Mouse (Mus musculus) retina, postnatal 1 day (tissue): Measurements from ENCODE around the gene Omd.
A peak's percentile ranks its signal among the peaks of the same experiment; 100 is the strongest.

Source experiments
- DNase-seq: peaks from one replicate; pipeline ENCODE4 v3.0.0-alpha.2; 2012

Gene Omd

DNA sequence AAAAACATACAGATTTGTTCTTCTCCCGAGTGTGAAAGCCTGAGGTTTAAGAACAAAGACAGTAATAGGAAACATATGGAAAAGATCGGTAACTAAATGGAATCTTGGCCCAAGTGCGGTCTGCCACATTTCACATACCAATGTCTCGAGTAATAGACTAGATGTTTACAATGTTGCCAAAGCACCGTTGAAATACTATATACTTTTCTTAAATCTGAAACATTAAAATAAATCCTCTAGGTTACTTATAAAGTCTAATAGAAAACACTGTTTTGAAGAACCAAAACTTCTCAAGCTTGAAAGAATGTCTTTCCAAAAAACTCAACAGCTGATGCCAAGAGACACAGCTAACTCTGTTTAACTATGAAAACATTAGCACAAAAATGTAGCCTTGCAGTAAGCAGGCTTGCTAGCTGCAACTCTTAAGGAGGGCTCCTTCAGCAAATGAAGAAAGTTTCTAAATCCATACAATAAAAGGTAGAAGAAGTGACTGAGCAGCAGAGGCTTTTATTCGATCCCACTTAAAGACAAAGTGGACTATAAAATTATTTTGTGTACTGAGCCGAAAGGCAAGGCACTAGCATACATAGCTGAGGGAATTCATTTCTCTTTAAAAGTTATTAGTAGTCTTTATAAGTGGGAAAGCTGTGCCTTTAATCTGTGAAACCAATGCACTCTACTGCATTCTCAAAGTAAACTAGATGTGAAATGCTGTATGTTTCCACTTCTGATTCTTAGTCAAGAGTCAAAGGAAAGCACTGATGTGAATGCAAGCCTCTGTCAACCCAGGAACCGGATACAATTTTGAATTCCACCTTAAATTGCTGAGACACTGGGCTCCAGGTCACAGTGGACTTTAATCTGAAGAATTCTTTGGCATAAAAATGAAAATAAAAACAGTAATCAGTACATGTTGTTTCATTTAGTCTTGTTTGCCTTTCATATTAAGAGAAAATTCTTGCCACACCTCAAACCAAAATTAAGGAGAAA lies at the start of gene Omd:
Omd (plus strand) TSS at position 922 of the 990 bp plus-strand sequence.
- DNase-seq = no peak

DNA sequence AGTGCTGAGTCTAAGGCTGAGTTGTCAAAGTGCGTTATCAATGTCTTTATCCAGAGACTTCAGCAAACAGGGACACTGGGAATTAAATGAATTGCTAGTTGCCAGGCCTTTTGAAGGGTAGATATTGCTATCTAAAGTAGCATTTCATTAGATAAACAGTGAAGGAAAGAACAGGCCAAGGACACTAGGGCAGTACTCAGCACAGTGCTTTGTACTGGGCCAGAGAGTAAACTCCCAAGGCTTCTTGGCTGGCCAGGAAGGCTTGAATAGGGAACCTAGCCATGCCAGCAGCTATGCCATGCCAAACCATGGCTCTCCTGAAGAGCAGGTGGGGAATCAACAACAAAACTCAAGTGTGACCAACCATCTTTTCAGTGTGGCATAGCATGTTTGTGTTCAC lies 45.3 kb upstream of the Omd start:
- DNase-seq = no peak

DNA sequence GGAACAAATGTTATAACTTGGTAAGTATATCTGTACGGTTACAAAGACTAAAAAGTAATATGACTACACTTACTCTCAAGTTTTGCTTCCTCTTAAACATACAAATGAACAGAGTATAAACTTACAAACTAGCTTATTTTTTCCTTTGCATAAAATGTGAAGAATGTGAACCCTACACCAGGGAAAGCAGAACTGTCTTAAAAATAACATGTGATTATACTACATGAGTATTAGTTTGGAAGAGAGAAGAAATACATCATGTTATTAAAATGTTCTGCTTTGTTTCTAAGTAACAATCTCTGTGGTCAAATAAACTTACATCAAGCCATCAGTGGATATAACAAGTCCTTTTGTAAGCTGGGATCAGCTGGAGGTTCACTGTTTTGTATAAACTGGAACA lies 43.6 kb upstream of the Omd start:
- no peak for DNase-seq

DNA sequence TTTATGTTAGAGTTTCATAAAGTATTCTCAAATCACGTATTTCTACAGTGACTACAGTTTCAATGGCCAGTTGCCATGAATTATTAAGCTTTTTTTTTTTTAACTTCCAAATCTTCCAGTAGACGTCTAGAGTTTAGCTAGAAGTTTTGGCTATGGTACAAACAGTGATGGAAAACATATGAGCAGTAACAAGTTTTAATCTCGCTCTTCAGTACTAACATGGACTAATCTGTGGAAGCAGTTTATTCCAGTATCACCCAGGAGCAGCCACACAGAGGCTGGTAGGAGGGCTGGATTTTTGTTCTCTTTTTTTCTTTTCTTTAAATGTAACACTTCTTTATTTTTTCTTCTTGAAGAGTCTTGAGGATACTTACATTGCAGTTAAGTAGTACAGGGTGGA lies 38.0 kb upstream of the Omd start, which contains the start of gene Aspn:
Aspn (plus strand) TSS at position 165 of the 400 bp plus-strand sequence.
- no peak for DNase-seq

DNA sequence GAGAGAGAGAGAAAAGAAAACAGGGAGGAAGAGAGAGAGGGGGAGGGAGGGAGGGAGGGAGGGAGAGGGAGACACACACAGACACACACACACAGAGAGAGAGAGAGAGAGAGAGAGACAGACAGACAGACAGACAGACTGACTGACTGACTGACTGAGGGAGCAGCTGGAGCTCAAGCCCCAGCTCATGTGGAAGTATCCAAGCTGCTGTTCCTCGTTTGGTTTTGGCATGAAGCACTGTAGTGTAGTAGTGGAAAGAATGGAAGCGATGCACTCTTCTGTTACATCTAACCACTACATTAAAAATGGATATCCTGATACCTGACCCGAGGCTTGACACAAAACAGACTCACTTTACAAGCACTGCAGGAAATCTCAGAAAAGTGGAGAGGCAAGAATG lies 36.6 kb upstream of the Omd start:
- DNase-seq = no peak

DNA sequence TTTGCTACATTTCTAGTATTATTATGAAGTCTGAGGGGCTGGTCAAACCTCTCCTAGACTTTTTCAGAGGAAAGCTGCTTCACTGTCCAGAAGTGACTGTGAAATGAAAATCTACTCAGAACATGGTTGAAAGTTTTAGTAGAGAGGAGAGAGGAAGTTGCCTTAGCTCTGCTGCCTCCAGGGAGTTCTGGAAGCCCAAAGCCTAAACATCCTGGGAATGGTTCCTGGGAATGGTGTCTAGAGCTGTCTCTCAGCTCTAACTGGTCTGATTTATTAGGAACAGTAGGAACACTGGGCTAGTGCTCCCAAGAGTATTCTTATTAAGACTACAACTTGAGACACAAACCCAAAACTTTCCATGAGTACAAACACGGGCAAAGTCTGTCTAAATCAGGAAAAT lies 35.7 kb upstream of the Omd start:
- no peak for DNase-seq

DNA sequence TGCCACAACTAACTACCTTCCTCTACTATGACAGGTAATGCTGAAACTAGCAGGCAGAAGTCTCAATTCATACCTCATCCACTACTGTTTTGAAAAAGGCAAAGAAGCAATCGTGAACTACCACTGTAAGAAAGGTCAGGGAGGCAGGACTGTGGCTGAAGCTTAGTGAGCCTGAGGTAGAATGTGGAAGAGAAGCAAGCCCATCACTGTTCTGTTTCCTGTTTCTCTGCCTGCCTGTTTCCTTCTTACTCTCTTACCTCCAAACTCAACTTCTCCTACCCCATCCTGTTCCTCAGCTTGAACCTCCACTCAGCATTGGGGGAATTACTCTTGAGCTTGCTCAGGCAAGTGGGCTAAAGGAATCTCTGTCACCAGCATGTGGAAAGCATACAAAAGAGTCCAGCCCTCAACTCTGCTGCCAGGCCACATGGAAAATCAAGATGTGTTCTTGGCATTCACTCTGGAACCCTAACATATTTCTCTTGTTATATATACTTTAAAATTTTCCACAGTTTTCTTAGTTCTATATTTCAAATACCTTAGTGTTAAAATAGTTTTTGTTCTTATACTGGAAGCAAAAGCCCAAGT lies 34.6 kb upstream of the Omd start:
- DNase-seq = no peak

DNA sequence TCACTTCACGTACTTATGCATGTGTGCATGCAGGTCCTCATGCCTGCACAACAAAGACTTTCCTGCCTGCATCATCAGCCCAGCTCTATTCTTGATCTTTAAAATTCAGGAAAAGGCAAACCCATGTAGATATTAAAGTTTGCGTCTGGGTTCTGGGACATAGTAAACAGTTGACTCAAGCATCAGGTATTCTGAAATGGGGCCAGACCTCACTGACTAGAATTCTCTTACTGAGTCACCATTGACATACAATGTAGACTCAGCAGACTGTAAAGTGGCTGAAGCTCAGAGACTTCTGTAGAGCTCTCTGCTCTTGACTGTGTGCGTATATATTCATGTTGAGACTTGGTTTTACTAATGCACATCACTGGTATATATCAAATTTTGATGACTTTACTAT lies 32.6 kb upstream of the Omd start:
- DNase-seq = no peak

DNA sequence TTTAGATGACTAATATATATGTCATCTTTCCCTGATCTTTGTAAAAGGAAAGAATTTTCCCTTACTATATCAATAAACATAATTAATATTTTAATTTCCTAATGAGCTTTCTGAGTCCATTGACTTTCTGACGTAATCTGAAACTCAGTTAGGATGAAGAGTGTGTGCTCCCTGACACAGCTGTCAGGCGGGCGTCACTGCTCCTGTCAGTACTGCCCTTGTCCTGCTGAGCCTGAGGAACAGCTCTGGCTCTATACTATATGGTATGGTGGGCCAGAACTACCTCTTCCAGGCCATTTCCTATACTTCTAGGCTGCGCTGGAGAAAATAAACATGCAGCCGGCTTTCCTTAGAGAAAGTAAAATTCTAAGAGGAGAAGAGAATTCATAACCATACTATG lies 27.7 kb upstream of the Omd start:
- DNase-seq = no peak

DNA sequence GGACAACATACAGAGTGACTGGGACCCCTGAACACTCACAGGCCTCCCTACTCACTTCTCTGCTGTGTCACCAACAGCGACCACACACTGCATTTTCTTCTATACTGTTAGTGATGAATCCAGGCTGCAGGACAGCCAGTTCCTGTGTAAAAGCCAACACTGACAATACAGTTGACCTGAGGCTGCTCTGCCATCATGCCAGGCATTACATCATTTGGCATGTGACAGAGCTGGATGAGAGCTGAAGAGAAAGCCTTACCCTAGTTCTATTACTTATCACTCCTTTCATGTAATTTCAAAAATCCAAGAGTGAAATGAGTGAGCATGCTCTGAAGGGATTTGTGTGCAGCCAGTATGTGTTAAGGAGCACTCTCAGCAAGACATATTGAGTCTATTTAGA lies 26.1 kb upstream of the Omd start:
- no peak for DNase-seq

DNA sequence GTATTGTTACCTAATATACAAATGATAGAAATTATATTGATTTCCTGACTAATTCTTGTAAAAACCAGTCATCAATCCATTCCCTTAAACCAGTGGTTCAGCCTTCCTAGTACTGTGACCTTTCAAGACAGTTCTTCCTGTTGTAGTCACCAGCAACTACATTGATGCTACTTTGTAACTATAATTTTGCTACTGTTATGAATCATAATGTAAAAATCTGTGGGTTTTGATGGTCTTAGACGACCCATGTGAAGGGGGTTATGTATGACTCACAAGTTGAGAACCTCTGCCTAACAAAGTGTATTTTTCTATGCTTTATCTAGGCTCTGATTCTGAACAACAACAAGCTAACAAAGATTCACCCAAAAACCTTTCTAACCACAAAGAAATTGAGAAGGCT lies 25.3 kb upstream of the Omd start:
- DNase-seq = no peak

DNA sequence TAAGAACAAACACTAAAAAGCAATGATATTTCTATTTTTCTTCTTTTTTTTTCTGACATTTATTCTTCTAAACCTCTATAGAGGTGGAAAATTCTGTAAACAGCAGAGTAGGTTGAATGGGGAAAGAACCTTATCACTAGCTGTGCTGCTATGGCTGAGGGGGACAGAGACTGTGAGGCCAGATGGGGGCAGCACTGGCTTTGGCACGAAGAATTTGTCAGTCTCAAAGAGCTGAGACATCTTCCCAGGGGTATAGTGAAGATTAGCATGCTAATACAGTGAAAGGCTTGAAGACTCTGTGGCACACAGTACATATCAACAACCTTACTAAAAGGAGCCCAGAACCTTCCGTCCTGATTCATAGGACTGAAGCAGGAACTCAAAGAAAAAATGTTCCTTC lies 23.1 kb upstream of the Omd start:
- DNase-seq = peak; percentile 27

DNA sequence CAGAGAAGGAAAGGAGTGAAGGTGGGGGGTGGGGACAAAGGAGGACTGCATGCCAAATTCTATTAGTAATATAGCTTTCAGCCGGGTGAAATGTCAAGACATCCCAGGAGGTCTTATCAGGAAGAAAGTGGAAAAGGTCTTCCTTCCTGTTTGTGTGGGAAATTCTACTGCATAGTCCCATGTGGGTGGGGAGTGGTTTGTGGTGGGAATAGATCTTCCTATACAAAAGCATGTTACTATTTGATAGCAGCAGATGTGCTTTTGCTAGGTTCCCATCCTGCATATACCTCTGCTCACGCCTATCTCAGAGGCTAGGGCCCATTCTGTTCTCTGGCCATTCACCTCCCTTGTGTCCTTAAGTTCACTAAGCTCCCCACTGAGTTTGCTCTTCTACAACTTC lies 21.4 kb upstream of the Omd start:
- no peak for DNase-seq

DNA sequence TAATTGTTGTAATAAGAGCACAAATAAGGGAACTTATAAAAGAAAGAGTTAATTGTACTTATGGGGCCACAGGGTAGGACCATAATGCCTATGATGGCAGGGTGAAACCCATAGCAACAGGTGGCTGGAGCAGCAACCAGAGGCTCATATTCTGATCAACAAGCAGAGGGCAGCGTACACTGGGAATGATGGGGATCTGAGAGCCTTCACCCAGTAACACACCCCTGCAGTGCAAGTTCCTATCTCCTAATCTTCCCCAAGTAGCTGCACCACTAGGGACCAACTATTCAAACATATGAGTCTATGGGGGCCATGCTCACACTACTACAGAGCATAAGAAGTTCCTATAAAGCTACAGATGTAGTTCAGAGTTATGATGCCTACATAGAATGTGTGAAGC lies 17.9 kb upstream of the Omd start:
- DNase-seq = no peak

DNA sequence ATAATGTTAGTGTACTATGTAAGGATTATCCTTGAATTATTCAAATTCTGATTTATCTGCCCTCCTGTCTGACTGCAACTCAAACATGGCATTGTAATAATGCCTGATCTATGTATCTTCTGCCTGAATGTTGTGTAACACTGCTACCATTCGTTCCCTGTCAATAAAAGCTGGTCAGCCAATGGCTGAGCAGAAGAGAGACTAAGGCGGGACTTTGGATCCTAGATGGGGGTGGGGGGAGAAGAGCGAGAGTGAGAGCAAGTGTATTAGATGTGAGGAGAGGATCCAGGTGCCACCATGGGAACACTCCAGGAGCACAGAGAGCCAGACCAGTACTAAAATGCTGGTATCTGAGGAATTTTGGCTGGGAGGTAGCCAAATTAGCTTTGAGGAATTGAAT lies 11.9 kb upstream of the Omd start:
- DNase-seq = peak; percentile 9

DNA sequence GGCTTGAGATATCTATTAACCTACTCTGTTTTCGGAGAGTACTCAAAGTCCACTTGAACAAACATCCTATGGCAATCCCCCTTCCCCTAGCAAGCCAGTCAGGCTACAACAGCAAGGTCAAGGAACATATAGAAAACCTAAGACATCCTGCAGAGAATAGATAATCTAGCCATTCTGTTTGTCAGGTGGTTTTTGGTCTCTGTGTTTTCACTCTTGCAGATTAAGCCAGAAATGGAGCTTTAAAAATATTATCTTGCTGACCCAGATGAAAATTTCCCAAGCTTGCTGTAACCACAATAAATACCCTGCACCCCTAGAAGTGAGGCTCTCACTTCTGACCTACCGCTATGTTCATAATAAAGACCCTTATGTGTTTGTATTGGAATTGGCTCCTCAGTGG lies 10.8 kb upstream of the Omd start:
- DNase-seq = no peak

DNA sequence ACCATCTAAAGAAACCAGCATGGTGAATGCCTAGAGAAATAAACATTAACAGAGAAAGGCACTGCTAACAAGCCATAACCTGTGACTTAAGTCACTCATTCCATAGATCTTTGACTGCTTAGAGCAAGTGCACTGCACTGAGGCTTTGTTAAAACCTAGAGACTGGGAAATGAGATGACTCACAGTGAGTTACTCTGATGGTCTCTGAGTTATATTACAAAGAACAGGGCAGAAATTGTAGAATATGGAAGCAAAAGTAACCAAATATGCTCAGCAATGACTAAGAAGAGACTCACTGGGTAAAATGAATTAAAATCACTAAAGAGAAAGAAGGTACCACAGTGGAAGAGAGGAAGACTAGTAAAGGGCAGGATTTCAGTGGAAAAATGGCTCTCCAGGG lies 1.6 kb downstream of the Omd start:
- DNase-seq = no peak

DNA sequence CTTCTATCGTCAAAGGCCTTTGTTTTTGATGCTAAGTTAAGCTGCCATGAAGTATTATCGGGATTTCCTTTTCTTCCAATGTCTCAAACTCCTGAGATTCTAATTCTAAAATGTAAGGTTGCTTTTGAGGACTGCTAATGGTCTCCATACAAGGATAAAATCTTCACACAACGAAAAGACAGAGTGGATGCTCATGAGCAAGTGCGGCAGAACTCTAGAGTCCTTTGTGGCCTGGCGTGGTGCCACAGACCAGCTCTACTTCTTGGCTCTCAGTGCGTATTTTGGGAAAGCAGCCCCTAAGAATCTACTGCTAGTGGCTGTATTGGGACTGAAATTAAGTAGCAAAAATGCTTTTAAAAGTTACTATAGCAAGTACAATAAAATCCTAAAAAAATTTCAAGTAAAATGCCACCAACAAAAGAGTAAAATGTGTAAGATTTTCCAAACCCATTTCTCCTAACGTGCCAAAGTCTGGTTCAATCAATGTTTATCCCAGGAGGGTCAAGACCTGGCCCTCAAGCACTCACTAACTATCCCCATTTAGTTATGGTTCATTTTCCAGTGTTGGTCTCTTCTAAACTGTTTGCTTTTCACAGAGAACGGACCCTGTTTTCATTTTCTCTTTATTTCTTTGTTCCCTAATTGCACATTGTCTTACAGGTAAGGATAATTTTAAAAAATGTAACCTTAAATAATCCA lies 2.2 kb downstream of the Omd start:
- DNase-seq = no peak

DNA sequence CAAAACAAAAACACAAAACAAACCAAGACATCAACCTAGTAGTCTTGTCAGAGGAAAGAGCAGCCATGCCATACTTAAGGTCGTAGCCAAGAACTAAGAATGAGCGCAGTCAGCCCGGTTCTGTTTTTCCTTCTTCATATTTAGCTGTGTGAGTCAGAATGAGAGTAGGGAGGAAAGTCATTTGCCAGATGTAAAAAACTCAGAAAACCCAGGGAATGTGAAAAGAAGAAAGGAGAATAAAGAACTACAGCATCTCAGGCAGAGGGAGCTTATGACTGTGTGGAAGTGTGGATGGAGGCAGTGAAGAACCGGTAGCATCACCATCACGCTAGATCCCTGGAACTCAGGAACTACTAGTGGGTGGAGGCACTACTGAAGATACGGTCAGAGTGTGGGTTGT lies 3.8 kb downstream of the Omd start:
- no peak for DNase-seq

DNA sequence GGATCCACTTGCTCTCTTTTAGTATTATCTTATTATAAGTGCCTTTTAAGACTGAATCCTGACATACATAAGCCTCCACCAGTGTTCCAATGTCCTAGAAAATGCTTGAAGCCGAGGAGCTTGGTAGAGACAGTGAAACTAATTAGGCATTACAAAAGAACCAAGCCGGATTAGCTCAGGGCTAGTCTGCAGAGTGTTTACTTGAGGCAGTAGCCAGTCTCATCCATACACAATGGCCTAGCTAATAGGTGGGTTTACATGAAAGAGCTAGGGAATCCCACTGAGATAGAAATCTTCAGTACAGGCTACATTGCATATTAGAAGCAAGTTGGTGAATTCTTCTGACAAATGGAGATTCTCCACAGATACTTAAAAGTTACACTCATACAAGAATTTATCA lies 20.3 kb downstream of the Omd start:
- DNase-seq = peak; percentile 46

DNA sequence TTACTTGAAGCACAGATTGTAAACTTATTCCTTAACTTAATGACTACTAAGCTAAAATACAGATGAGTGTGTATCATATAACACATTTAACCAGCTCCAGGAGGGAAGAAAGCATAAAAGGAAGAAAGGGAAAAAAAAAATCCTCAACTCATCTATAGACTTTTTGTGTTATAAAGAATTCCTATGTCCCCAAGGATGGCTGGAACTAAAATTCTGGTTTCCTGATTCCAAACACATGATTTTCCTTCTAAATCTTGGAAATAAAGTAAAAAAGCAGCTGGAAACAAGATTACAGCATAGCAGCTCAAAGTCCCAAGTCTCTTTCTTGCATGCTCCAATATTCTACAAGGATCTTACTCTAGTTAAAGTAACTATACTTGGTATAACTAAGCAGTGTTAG lies 21.3 kb downstream of the Omd start:
- no peak for DNase-seq

DNA sequence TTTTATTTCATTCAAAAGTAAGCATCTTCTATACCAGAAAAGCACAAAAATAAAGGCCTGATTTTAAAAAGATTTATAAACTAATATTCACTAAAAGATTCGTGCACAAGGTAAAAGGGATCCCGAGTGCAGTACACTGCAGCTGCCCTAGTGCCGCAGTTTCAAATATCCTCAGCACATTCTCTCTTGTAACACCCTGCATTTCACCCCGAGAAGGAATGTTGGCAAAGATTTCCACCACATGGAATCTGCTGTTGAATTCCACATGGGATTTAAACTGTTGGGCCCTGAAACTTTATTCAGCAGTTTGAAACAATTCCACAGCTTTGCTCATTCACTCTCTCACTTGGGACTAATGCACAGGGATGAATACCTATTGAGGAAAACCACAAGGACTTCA lies 25.5 kb downstream of the Omd start, which contains the start of gene Ogn:
Ogn (plus strand) TSS at position 333 of the 400 bp plus-strand sequence.
- no peak for DNase-seq

DNA sequence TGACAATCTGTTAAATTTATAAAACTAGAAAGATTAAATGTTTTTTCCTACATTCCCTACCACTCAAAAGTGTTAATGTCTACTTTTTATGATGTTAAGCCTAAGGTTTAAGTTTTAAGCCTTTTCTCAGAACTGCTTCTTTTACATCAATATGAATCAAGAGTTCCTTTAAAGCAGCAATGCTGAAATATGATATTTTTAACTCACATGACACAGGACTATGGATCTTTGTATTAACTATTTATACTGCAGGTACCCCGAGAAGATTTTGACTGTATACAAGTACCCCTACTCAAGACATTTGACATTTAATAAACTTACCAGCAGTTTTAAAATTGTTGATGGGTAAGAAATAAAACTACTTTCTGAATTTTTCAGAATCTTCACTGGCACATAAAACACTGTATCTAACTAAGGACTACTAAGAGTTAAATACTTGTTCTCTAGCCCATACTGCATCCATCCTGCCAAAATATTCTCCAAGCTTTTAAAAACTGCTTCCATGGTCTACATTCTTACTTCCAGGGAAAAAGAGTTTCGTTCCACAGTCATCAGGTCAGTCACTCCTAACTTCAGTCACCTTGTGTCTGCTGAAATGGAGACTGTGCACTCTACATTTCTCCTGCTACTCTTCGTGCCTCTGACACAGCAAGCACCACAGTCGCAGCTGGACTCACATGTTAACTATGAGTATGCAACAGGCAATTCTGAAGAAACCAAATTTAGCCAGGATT lies 26.5 kb downstream of the Omd start:
- DNase-seq = no peak
